Mouse (Mus musculus): Measurements from ENCODE around the gene Uspl1. TPM values are rescaled to one million over a fixed set of nuclear protein-coding genes. Genes with fewer than 3 reads are reported as not detected.

Gene Uspl1
- polyA plus RNA-seq, 1 experiment from 2014 or later, result 16.9 TPM

GRCm38 (mm10) chr5:149183721-149184103 lies 438 bp upstream of the Uspl1 start:
- Histone ChIP-seq H3K9ac (ENCODE audit: low read depth, low read length) (peak overlapping the region; percentile 81), H3K9me3 (ENCODE audit: control insufficient read depth) (no peaks in the 10 kb centered on the region), H3K27ac (ENCODE audit: low read depth, low read length) (peak overlapping the region; percentile 96), H3K36me3 (ENCODE audit: control insufficient read depth, insufficient read depth) (no peaks in the 10 kb centered on the region), H3K4me3 (ENCODE audit: low read depth, low read length) (peak overlapping the region; percentile 74), H3K27me3 (replicated peaks; ENCODE audit: control insufficient read depth, insufficient read depth, low read length) (no peaks in the 10 kb centered on the region), H3K4me1 (replicated peaks; ENCODE audit: control insufficient read depth, insufficient read depth, low read length) (0 out of 2 replicates have a peak, but pooled peaks cover 2% of the 10 kb centered on the region), H3K4me2 (replicated peaks; ENCODE audit: low read depth) (peak overlapping the region; percentile 64)
- 0% methylated on average over 13 of the region's 13 CpGs for WGBS
- peak; percentile 44 for ATAC-seq
- no peak for TF ChIP-seq CTCF (IDR thresholded peaks at IDR 0.05; ENCODE audit: low read depth)

- Histone ChIP-seq H3K9ac (ENCODE audit: low read depth, low read length) (peak overlapping the region; percentile 63), H3K4me1 (replicated peaks; ENCODE audit: control insufficient read depth, insufficient read depth, low read length) (0 out of 2 replicates have a peak, but pooled peaks cover 2% of the 10 kb centered on the region), H3K4me2 (replicated peaks; ENCODE audit: low read depth) (peak overlapping the region; percentile 83), H3K27ac (ENCODE audit: low read depth, low read length) (peak overlapping the region; percentile 79), H3K36me3 (ENCODE audit: control insufficient read depth, insufficient read depth) (peaks cover 10% of the 10 kb centered on the region), H3K4me3 (ENCODE audit: low read depth, low read length) (peak overlapping the region; percentile 95), H3K27me3 (replicated peaks; ENCODE audit: control insufficient read depth, insufficient read depth, low read length) (no peaks in the 10 kb centered on the region), H3K9me3 (ENCODE audit: control insufficient read depth) (no peaks in the 10 kb centered on the region)
- TF ChIP-seq CTCF (IDR thresholded peaks at IDR 0.05; ENCODE audit: low read depth), result no peak
- 0 out of 2 replicates have a peak, but pooled peaks have one; percentile 4 for ATAC-seq
- under 1% methylated on average over 20 of the region's 20 CpGs for WGBS
Observed at GRCm38 (mm10) chr5:149184844-149185186, 665 bp downstream of the Uspl1 start.

- Histone ChIP-seq H3K9ac (ENCODE audit: low read depth, low read length) (no peak overlapping the region), H3K27me3 (replicated peaks; ENCODE audit: control insufficient read depth, insufficient read depth, low read length) (no peaks in the 10 kb centered on the region), H3K4me3 (ENCODE audit: low read depth, low read length) (peak overlapping the region; percentile 95), H3K9me3 (ENCODE audit: control insufficient read depth) (no peaks in the 10 kb centered on the region), H3K36me3 (ENCODE audit: control insufficient read depth, insufficient read depth) (peaks cover 11% of the 10 kb centered on the region), H3K4me2 (replicated peaks; ENCODE audit: low read depth) (peak overlapping the region; percentile 83), H3K4me1 (replicated peaks; ENCODE audit: control insufficient read depth, insufficient read depth, low read length) (0 out of 2 replicates have a peak, but pooled peaks cover 2% of the 10 kb centered on the region), H3K27ac (ENCODE audit: low read depth, low read length) (no peak overlapping the region)
- no peak for ATAC-seq
- WGBS, result 69% methylated on average over 3 of the region's 3 CpGs
- TF ChIP-seq CTCF (IDR thresholded peaks at IDR 0.05; ENCODE audit: low read depth), result no peak
Observed at GRCm38 (mm10) chr5:149185806-149186205, 1.7 kb downstream of the Uspl1 start.

GRCm38 (mm10) chr5:149190160-149190559 lies 6.0 kb downstream of the Uspl1 start:
- H3K4me2 ChIP-seq (replicated peaks; ENCODE audit: low read depth), result no peak overlapping the region
- no peak overlapping the region for H3K9ac ChIP-seq (ENCODE audit: low read depth, low read length)
- H3K27ac ChIP-seq (ENCODE audit: low read depth, low read length), result no peak overlapping the region
- peaks cover 37% of the 10 kb centered on the region for H3K36me3 ChIP-seq (ENCODE audit: control insufficient read depth, insufficient read depth)
- no peaks in the 10 kb centered on the region for H3K27me3 ChIP-seq (replicated peaks; ENCODE audit: control insufficient read depth, insufficient read depth, low read length)
- H3K9me3 ChIP-seq (ENCODE audit: control insufficient read depth), result no peaks in the 10 kb centered on the region
- WGBS, result 85% methylated on average over 1 of the region's 1 CpGs
- no peak for ATAC-seq
- 0 out of 2 replicates have a peak, but pooled peaks cover under 1% of the 10 kb centered on the region for H3K4me1 ChIP-seq (replicated peaks; ENCODE audit: control insufficient read depth, insufficient read depth, low read length)
- H3K4me3 ChIP-seq (ENCODE audit: low read depth, low read length), result no peak overlapping the region
- no peak for TF ChIP-seq CTCF (IDR thresholded peaks at IDR 0.05; ENCODE audit: low read depth)

GRCm38 (mm10) chr5:149196611-149197010 lies 12.5 kb downstream of the Uspl1 start:
- no peaks in the 10 kb centered on the region for H3K27me3 ChIP-seq (replicated peaks; ENCODE audit: control insufficient read depth, insufficient read depth, low read length)
- H3K4me1 ChIP-seq (replicated peaks; ENCODE audit: control insufficient read depth, insufficient read depth, low read length), result no peaks in the 10 kb centered on the region
- WGBS, result 0% methylated on average over 1 of the region's 1 CpGs
- no peak for ATAC-seq
- peaks cover 46% of the 10 kb centered on the region for H3K36me3 ChIP-seq (ENCODE audit: control insufficient read depth, insufficient read depth)
- no peaks in the 10 kb centered on the region for H3K9me3 ChIP-seq (ENCODE audit: control insufficient read depth)
- no peak for TF ChIP-seq CTCF (IDR thresholded peaks at IDR 0.05; ENCODE audit: low read depth)
- no peak overlapping the region for H3K27ac ChIP-seq (ENCODE audit: low read depth, low read length)
- no peak overlapping the region for H3K9ac ChIP-seq (ENCODE audit: low read depth, low read length)
- H3K4me2 ChIP-seq (replicated peaks; ENCODE audit: low read depth), result no peak overlapping the region
- H3K4me3 ChIP-seq (ENCODE audit: low read depth, low read length), result no peak overlapping the region

- Histone ChIP-seq H3K4me2 (replicated peaks; ENCODE audit: low read depth) (no peak overlapping the region), H3K27me3 (replicated peaks; ENCODE audit: control insufficient read depth, insufficient read depth, low read length) (no peaks in the 10 kb centered on the region), H3K4me3 (ENCODE audit: low read depth, low read length) (no peak overlapping the region), H3K9me3 (ENCODE audit: control insufficient read depth) (no peaks in the 10 kb centered on the region), H3K27ac (ENCODE audit: low read depth, low read length) (no peak overlapping the region), H3K4me1 (replicated peaks; ENCODE audit: control insufficient read depth, insufficient read depth, low read length) (no peaks in the 10 kb centered on the region), H3K9ac (ENCODE audit: low read depth, low read length) (no peak overlapping the region), H3K36me3 (ENCODE audit: control insufficient read depth, insufficient read depth) (peaks cover 49% of the 10 kb centered on the region)
- ATAC-seq, result no peak
- no peak for TF ChIP-seq CTCF (IDR thresholded peaks at IDR 0.05; ENCODE audit: low read depth)
- WGBS, result 100% methylated on average over 1 of the region's 1 CpGs
Observed at GRCm38 (mm10) chr5:149198782-149199181, 14.6 kb downstream of the Uspl1 start.

GRCm38 (mm10) chr5:149202941-149203340 lies 18.8 kb downstream of the Uspl1 start:
- Histone ChIP-seq H3K9ac (ENCODE audit: low read depth, low read length) (no peak overlapping the region), H3K9me3 (ENCODE audit: control insufficient read depth) (no peaks in the 10 kb centered on the region), H3K4me1 (replicated peaks; ENCODE audit: control insufficient read depth, insufficient read depth, low read length) (no peaks in the 10 kb centered on the region), H3K36me3 (ENCODE audit: control insufficient read depth, insufficient read depth) (peaks cover 59% of the 10 kb centered on the region), H3K4me3 (ENCODE audit: low read depth, low read length) (no peak overlapping the region), H3K27me3 (replicated peaks; ENCODE audit: control insufficient read depth, insufficient read depth, low read length) (no peaks in the 10 kb centered on the region), H3K4me2 (replicated peaks; ENCODE audit: low read depth) (no peak overlapping the region), H3K27ac (ENCODE audit: low read depth, low read length) (no peak overlapping the region)
- no peak for TF ChIP-seq CTCF (IDR thresholded peaks at IDR 0.05; ENCODE audit: low read depth)
- ATAC-seq, result no peak
- WGBS, result 82% methylated on average over 5 of the region's 5 CpGs

Data from intestine, postnatal 0 days (tissue).